Mouse (Mus musculus) megakaryocyte progenitor cell, adult 5-6 weeks (primary cell): ENCODE measurements around the gene AA467197. TPM values are rescaled to one million over a fixed set of nuclear protein-coding genes. Genes with fewer than 3 reads are reported as not detected.

Experiments used
- ATAC-seq: replicated peaks from 2 replicates; pipeline ENCODE4 v1.8.0; 2016; ENCODE audit warnings: mild to moderate bottlenecking, moderate TSS enrichment, inconsistent platforms; ENCODE audit not compliant: poor library complexity
- total RNA-seq, 2 experiments: library from RNA; stranded (forward) in 1 of 2; stranded (reverse) in 1 of 2; fragments of 157-497, 149-512 nt in 1 of 2; fragments of 200-1000 nt in 1 of 2; gene quantifications; 2 replicates each; pipeline versions ENCODE4 v1.2.3 to v1.2.4; 2015 to 2017

AA467197 gene
- 4.2 and 5.9 TPM in 2 replicates for total RNA-seq (2015)
- total RNA-seq (2017) = 5.4 and 7.4 TPM in 2 replicates

- ATAC-seq = no peak
These were observed at the start of gene AA467197 for GRCm38 (mm10) chr2:122636686-122637085. TSS of gene AA467197 (plus strand) at chr2:122636986.

DNA sequence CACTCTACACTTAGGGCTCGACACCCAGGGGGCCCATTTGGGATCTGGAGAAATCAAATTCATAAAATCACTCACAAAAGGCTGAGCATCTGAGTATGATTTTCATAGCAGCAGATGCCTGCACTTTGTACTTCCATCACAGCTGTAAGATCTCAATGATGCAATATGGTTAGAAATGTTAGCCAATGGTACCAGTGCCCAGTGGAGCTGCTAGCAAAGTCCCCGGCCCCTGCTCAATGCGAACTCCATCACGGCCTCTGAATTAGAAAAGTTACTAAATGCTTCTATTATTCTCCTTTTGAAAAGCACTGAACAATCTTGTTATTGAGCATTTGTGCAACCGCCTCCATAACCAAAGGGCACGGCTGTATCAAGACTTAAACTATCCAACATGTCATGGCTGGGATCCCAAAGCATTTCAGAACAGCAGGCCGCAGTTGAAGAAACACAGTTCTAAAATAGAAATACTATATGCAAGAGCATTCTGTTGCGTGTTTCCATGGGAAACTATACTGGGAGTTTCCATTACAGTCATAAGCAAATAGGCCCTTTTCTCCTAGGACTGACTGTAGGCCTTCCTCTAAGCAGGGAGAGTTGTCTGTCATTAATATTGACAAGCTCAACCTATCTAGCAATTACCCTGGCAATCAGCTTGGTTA lies 48.8 kb upstream of the AA467197 start:
- ATAC-seq = no peak

GRCm38 (mm10) chr2:122590351-122590750 lies 46.4 kb upstream of the AA467197 start:
- ATAC-seq = no peak

DNA sequence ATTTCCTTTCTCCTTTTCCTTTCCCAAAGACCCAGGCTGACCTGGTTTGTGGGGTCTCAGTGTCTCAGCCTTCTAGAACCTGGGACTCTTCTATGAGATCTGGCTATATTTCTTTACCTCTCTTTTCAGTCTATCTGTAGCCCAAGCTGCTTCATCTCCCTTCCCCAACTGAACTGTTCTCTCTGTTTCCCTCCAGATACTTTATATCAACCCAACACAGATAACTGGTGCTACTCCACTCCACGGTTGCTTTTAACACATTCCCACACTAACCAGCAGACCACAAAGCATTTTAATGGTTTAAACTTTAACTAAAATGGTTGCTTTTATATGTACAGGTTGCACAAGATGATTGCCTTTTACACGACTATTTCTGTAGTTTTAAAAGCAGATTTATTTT lies 45.6 kb upstream of the AA467197 start:
- ATAC-seq = peak; percentile 90

DNA sequence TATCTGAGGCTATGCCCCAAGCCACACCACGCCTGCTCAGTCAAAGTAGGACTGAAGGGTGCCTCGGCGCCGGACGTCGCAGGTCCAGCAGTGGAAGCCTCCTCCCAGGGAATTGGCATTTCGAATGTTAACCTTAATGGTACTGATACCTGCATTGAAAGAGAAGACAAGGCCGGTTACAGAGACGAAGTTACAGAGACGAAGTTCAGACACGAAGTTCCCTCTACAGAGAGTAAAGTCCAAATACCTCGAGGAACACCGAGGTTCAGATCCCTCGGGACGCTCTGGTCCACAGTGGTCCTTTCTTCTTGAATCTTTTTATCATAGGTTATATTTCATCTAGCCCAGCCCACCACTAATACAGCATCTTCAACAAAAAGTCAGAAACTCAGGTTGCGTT lies 41.3 kb upstream of the AA467197 start:
- no peak for ATAC-seq

DNA sequence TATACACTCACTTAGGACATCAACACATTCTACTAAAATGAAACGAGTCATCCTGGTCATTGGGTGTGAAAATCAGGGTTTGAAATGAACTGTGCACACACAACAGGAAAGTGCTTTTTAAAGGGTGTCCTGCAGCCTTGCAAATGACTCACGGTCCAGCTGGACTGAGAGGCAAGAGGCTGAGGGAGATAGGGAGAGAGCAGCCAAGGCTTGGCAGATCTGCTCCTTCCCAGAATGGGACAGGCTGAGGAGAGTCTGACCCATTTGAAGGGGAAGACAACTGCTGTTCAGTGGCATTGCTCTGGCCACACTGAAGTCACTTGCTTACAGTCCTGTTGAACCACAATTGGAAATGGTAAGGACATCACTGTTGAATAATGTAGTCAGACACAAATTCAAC lies 37.0 kb upstream of the AA467197 start:
- no peak for ATAC-seq

- no peak for ATAC-seq
These were observed 35.4 kb upstream of the AA467197 start for GRCm38 (mm10) chr2:122601354-122601753.

DNA sequence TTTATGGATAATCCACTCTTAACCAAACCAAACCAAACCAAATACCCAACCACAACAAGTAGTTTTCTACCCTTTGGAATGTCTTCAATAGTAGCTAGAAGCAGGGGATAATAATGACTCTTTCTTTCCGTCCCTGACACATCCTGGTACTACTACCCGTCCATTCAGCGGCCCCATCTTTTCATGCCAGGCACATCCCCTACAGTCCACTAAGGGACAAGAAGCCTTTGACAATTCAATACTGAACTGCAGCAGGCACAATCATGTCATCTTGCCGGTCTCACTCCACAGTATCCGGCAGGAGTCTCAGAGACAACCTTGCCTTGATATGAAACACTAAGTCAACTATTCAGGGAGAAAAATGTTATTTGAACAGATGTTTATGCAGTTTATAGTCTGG lies 31.0 kb upstream of the AA467197 start:
- ATAC-seq = no peak

DNA sequence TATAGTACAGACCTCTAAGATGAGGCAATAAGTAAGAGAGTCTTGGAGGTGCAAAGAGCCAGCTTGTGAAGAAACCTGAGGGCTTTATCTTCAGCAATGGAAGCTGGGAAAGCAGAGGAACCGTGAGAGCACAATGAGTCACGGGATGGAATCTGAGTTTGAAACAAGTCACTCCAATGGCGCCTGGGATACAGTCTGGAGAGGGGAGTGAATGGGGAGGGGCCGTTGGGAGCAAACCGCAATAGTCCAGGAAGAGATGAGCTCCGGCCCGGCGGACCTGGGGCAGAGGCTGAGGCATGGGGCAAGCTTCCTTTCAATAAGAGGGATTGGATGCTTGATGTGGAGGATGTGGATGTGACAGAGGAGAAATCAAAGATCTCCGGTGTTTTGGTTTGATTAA lies 28.0 kb upstream of the AA467197 start:
- no peak for ATAC-seq

DNA sequence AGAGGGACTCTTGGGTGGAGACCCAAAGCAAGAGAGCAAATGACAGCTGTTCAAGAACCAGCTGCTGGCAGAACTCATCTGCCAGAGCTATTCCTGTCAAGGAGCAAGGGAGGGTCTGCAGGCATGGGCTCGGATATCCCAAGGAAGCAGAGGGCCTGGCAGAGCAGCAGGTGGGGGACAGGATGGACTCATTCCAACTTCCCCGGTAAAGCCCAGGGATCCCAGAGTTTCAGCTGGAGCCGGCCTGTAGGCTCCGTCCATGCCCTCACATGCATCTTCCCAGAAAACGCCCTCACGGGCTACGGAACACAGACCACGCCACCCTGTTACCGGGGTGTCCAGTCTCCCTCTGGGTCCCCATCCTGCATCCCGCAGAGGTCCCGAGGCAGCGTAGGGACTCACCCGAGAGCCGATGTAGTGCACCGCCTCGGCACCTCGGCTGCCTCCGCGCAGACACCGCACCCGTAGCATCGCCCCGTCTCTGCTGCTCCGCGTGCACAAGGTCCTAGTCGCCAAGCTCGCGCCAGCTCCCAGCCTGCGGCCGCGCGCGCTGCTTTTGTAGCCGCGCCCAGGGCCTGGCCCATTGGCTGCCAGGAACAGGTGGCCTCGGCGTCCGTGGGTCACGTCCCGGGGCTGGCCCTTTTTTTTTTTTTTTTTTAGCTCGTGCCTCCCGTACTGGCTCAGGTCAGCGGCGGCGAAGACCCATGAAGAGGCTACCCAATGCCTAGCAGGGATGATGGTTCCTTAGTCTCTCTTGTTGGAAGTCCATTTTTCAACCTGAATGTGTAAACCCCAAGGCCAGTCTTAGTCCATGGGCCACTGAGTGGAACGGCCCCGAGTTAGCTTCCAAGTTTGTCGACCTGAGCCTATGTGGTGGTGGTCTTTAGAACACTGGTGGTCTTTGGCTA lies 25.8 kb upstream of the AA467197 start, which contains the start of gene Gatm:
Gatm (minus strand) TSS at position 558 of the 908 bp plus-strand sequence.
- peak; percentile 97 for ATAC-seq

- ATAC-seq = no peak; the same call in 1 of the 2 replicates
These were observed 25.2 kb upstream of the AA467197 start for GRCm38 (mm10) chr2:122611654-122611973.

GRCm38 (mm10) chr2:122616237-122616636 lies 20.5 kb upstream of the AA467197 start:
- no peak for ATAC-seq

GRCm38 (mm10) chr2:122617792-122618191 lies 19.0 kb upstream of the AA467197 start:
- no peak for ATAC-seq

DNA sequence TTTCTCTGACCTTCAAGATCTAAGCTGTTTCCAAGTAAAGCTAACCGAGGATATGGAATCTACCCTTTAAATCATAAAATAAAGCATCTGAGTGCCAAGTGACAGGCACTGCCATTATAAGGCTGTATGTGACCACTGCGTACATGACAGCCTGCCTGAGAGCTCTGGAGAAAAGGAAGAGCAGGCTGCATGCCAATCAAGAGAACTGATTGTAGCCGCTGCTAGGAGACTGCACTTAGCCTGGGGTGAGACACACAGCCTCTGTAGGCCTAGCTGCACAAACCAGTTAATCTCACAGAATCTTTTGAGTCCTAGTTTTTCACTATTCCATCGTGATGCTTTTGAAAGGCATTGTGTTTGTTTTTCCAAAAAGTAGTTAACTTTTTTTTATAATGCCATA lies 18.1 kb upstream of the AA467197 start:
- ATAC-seq = no peak

DNA sequence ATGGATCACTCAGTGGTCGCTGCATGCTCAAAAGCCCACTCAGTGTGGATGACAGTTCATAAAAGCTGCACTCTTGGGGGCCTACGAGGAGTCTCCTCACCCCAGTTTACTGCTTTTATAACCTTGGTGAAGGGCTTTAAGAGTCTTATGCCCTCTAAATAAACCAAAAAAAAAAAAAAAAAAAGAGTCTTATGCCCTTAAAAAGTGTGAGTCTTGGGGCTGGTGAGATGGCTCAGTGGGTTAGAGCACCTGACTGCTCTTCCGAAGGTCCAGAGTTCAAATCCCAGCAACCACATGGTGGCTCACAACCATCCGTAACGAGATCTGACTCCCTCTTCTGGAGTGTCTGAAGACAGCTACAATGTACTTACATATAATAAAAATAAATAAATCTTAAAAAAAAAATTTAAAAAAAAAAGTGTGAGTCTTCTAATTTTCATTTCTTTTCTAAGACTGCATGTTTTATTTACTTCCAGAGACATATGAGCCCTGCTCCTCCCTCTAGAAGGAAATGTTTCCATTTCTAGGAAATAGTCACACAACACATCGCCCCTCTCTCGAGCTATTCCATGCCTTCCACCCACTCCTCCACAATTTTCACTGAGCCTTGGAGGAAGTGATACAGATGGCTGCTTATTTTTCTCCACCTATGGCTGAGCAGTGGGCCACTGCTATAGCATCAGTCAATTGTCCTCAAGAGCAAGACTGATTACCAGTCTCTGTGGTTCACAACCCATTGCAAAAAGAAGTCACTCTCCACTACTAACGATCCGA lies 15.3 kb upstream of the AA467197 start:
- ATAC-seq = no peak

GRCm38 (mm10) chr2:122625930-122626329 lies 10.9 kb upstream of the AA467197 start:
- ATAC-seq = no peak

GRCm38 (mm10) chr2:122628976-122629375 lies 7.8 kb upstream of the AA467197 start:
- ATAC-seq = peak; percentile 72

- ATAC-seq = no peak
These were observed 6.9 kb upstream of the AA467197 start for GRCm38 (mm10) chr2:122629871-122630270.

- peak; percentile 79 for ATAC-seq
These were observed 6.1 kb upstream of the AA467197 start for GRCm38 (mm10) chr2:122630465-122631225.

DNA sequence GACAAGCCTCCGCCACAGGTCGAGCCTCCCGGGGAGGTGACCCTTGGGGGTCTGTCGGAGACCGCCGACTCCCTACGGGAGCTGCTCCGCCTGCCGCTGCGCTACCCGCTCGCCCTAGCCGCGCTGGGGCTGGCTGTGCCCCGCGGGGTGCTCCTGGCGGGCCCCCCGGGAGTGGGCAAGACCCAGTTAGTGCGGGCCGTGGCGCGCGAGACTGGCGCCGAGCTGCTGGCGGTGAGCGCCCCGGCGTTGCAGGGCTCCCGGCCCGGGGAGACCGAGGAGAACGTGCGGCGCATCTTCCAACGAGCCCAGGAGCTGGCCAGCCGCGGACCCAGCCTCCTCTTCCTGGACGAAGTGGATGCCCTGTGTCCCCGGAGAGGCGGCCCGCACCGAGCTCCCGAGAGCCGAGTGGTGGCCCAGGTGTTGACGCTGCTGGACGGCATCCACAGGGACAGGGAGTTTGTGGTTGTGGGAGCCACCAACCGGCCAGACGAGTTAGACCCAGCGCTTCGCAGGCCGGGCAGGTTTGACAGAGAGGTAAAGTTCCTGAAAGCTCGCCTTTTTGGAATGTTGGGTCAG lies 5.5 kb upstream of the AA467197 start:
- ATAC-seq = no peak
